Comparison of ENCODE assay signal across 8 mouse cellular contexts in the genomic region with DNA sequence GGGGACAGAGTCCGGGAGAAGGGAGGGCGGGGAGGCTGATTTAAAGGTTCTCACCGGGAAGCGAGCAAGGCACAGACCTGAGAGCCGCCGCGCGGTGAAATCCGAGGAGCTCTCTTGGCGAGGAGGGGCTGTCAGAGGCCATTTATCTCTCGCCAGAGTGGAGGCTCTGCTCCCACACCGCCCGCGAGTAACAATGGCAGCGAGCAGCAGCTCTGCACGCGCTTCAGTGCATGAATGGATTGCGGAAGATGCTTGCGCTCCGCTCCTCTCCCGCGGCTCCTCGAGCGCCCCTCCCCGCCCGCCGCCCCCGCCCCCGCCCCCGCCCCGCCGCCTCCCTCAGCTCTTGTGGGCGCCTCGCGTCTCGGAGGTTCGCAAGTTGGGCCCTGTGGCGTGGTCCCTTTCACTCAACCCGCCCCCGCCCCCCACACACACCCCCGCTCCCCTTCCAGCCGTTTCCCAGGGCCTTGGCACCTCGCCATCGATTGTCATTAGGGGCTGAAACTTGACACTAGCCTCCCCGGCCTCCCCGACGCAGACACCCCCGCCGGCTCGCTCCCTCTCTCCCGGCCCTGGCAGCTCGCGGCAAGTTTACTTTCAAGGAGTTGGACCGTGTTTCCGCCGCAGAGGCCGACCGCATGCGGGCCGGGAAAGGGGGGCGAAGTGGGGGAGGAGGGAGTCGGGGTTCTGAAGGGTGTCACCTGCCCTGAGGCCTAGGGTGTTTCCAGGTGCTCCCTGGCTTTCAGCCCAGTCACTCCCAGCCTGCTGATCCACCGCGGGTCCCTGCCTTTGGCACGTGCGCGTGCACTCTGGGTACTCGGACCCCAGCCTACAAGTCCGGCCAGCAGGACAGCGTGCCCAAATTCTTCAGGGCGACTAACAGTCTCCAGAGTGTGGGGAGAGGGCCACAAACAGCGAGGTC. TPM values are rescaled to one million over a fixed set of nuclear protein-coding genes. Genes with fewer than 3 reads are reported as not detected.
A peak's percentile ranks its signal among the peaks of the same experiment; 100 is the strongest.
DNase-seq lines count a peak whose midpoint lies in the region; ATAC-seq and TF ChIP-seq lines count a peak whose summit lies in the region.

No protein-coding gene starts in this region.

- no peaks in the 10 kb centered on the region for H3K36me3 ChIP-seq in kidney, adult 2 months (ENCODE audit: control insufficient read depth, insufficient read depth, low read length)
- H3K36me3 ChIP-seq in forebrain, postnatal 0 days (ENCODE audit: insufficient read depth), result no peaks in the 10 kb centered on the region

- no peaks in the 10 kb centered on the region for H3K27me3 ChIP-seq in kidney, adult 2 months (replicated peaks; ENCODE audit: control insufficient read depth, insufficient read depth, low read length)
- peaks cover 3% of the 10 kb centered on the region; the same call in 1 of the 2 replicates for H3K27me3 ChIP-seq in forebrain, postnatal 0 days (ENCODE audit: insufficient read depth, low read length)

- peak overlapping the region; percentile 50 for H3K4me3 ChIP-seq in kidney, adult 2 months (ENCODE audit: insufficient read depth, low read depth, low read length)
- peak overlapping the region; percentile 54 for H3K4me3 ChIP-seq in forebrain, postnatal 0 days (ENCODE audit: low read depth, low read length)
- H3K4me3 ChIP-seq in lung, adult 2 months (replicated peaks; ENCODE audit: extremely low read depth, low read depth, low read length), result peak overlapping the region; percentile 58
- peak overlapping the region; percentile 61 for H3K4me3 ChIP-seq in olfactory bulb, adult 2 months (ENCODE audit: insufficient read depth, low read depth, low read length)

- WGBS in kidney, adult 2 months, result under 1% methylated on average over 49 of the region's 72 CpGs
- 5% methylated on average over 52 of the region's 72 CpGs for WGBS in forebrain, postnatal 0 days
- WGBS in lung, adult 2 months, result 6% methylated on average over 70 of the region's 72 CpGs
- 5% methylated on average over 54 of the region's 72 CpGs for WGBS in olfactory bulb, adult 2 months

- no peaks in the 10 kb centered on the region for H3K9me3 ChIP-seq in forebrain, postnatal 0 days (ENCODE audit: low read length)

- 0 out of 2 replicates have a peak overlapping the region, but pooled peaks have one; percentile 12 for H3K27ac ChIP-seq in kidney, adult 2 months (ENCODE audit: insufficient read depth, low read depth, low read length)
- peak overlapping the region; percentile 77 for H3K27ac ChIP-seq in forebrain, postnatal 0 days (ENCODE audit: low read depth, low read length)
- no peak overlapping the region for H3K27ac ChIP-seq in olfactory bulb, adult 2 months (ENCODE audit: insufficient read depth, low read depth, low read length)

- H3K4me1 ChIP-seq in kidney, adult 2 months (ENCODE audit: control insufficient read depth, insufficient read depth, low read length), result peaks cover 9% of the 10 kb centered on the region
- no peaks in the 10 kb centered on the region; the same call in 1 of the 2 replicates for H3K4me1 ChIP-seq in forebrain, postnatal 0 days (ENCODE audit: insufficient read depth)
- H3K4me1 ChIP-seq in lung, adult 2 months (ENCODE audit: control insufficient read depth, insufficient read depth, low read length), result peaks cover 19% of the 10 kb centered on the region
- peaks cover 40% of the 10 kb centered on the region for H3K4me1 ChIP-seq in olfactory bulb, adult 2 months (ENCODE audit: control insufficient read depth, insufficient read depth, low read length)

- H3K4me2 ChIP-seq in forebrain, postnatal 0 days (ENCODE audit: low read depth), result peak overlapping the region; percentile 60

- TF ChIP-seq POLR2A in kidney, adult 2 months (IDR thresholded peaks at IDR 0.05; ENCODE audit: low read depth, low read length), result no peak
- no peak for TF ChIP-seq POLR2A in lung, adult 2 months (IDR thresholded peaks at IDR 0.05; ENCODE audit: borderline replicate concordance, extremely low read depth, low read depth, low read length)
- no peak for TF ChIP-seq POLR2A in olfactory bulb, adult 2 months (IDR thresholded peaks at IDR 0.05; ENCODE audit: insufficient read depth, low read depth, low read length)

- H3K9ac ChIP-seq in forebrain, postnatal 0 days, result peak overlapping the region; percentile 69

- peak; percentile 43 for DNase-seq in kidney, adult 2 months
- DNase-seq in kidney, adult 8-10 months, result no peak
- DNase-seq in ZHBTc4 (ENCODE audit: low read depth, low spot score), result peak; percentile 58
- DNase-seq in forebrain, postnatal 0 days, result peak; percentile 69
- DNase-seq in induced T-regulatory cell, adult 2 months (ENCODE audit: low read depth), result peak; percentile 51
- DNase-seq in lung, adult 2 months, result peak; percentile 53
- no peak for DNase-seq in right cerebral cortex, adult 2 months (ENCODE audit: low spot score in 2 of 2)

- ATAC-seq in forebrain, postnatal 0 days, result peak; percentile 85

- no peak for TF ChIP-seq CTCF in kidney, adult 2 months (conservative IDR thresholded peaks at IDR 0.05; ENCODE audit: insufficient read depth, insufficient read length, low read depth, low read length)
- no peak for TF ChIP-seq CTCF in forebrain, postnatal 0 days (IDR thresholded peaks at IDR 0.05; ENCODE audit: low read depth)
- no peak for TF ChIP-seq CTCF in lung, adult 2 months (IDR thresholded peaks at IDR 0.05; ENCODE audit: insufficient read depth, low read length)
- no peak for TF ChIP-seq CTCF in olfactory bulb, adult 2 months (IDR thresholded peaks at IDR 0.05; ENCODE audit: insufficient read depth, low read depth, low read length)

RNA-seq across cellular contexts. Expression of a gene that starts 31.7 kb away (rescaled TPM):
- polyA plus RNA-seq in kidney, adult 2 months (2012; rRNA removed), result 5.7 and 6.4 TPM in 2 replicates
- total RNA-seq in forebrain, postnatal 0 days (2014; rRNA removed), result 32.1 and 33.5 TPM in 2 replicates
- polyA plus RNA-seq in forebrain, postnatal 0 days (2015; fragmentation: Nextera tagmentation; extraction: Ambion mirVana), result 10.3 and 10.5 TPM in 2 replicates
- polyA plus RNA-seq in lung, adult 2 months (2012; rRNA removed), result 12.7 and 15.8 TPM in 2 replicates
- not detected in 2 replicates for polyA plus RNA-seq in olfactory bulb, adult 2 months (2012; ENCODE audit: insufficient read depth, insufficient read length, low replicate concordance, missing spikeins)

Comparison
In these comparisons a context has a peak if more than half of its experiments do, and no peak if none do; other contexts are left out.
1. DNase-seq: peak in kidney, adult 2 months (single experiment), ZHBTc4 (single experiment), forebrain, postnatal 0 days (single experiment), induced T-regulatory cell, adult 2 months (single experiment) and lung, adult 2 months (single experiment); none in kidney, adult 8-10 months (0 of 2) and right cerebral cortex, adult 2 months (0 of 2).
2. Peak in every context shown above with its lines, with median percentiles within 50 percentile points of each other: H3K4me3 ChIP-seq.